Mouse (Mus musculus) neural tube, embryonic 10.5 days (tissue): Measurements from ENCODE around the gene Fam117a.
"Not testable (repeated sequence)": the region's sequence is repeated elsewhere in the genome, so short reads cannot be mapped to it uniquely, and the experiment has no call there.

Experiments
- DNase-seq: peaks from one replicate; pipeline ENCODE4 v3.0.0-alpha.2; 2017; ENCODE audit warnings: low spot score; ENCODE audit errors: extremely low spot score

Gene Fam117a

DNA sequence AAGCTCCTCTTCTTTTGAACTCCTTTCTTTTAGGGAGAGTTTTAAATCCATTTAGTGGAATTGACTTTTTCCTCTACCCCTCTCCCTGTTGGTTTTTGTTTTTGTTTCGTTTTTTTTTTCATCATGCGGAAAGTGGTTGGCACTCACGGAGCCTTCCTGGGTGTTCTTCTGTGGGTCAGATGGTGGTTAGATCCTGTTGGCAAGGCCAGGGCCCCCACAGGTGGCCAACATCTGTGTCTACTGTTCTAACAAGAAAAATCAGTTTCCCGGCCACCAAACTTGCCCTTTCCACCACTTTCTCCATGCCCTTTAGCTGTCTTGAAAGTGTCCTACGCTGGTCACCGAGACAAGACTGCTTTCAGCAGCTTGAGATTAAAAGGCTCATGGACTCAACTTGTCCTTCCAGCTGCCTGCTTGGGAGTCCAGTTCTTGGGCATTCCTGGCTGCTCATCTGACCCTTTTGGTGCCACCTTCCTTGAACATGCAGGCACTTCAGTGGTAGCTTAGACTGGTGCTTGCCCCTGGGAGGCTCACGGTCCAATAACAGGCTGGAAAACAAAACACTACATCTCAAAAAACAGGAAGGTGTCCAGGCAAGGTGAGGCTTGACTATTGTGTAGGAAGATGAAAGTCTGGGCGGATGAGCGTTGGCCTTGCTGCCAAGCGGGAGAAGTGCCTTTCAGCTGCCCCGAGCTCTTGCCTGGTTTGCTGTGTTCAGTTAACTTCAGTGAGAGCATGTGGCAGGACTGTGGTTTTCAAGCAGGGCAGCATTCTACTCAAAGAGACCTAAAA is 56.1 kb downstream of the Fam117a start:
- no peak for DNase-seq

DNA sequence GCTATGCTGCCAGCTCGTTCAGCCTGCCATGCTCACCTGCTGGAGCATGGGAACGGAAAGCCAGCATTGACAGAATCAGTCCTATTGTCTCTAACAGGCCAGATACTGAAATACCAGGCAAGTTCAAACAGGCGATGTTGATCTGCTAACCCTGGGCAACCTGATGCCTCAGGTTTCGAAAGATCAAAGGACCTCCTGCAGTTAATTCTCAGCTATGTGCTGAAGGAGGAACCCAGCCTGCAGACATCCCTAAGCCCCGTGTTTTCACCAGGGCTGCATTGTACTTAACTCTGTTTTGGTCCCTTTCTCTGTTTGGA is 56.6 kb downstream of the Fam117a start:
- DNase-seq, result no peak

DNA sequence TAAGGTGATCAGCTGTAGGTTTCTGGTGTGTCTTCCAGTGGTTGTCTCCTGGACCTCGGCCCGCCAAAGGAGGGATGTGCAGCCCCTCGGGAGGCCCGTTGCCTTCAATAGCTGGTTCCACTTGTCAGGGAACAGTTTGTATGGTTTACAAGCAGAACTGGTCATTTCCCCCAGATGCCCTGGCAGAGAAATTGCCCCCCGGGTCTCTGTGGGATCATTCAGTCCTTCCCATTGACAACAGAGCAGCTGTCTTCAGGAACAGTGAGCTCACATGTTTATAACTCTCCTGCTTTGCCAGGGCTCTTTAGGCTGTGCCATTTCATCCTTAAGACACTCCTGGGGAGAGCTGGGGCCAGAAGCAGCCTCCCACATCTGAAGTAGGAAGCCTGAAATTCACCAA is 57.3 kb downstream of the Fam117a start:
- no peak for DNase-seq

DNA sequence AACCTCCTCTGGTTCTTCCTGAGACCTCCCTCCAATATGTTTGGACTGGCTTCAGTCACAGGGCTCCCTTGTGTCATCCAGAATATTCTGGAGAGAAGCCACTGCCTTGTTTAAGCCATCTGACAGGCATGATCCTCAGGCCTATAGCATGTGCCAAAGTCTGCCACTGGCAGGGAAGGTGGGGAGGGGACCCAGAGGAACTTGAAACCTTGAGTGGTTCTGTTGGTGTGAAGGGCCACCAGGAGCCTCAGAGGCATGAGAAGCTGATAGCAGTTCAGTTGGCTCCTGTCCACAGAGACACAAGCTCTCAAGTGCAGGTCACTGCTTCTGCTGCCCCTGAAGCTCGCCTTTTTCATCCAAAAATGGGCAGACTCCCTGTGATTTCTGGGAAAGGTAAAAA is 59.7 kb downstream of the Fam117a start:
- no peak for DNase-seq

DNA sequence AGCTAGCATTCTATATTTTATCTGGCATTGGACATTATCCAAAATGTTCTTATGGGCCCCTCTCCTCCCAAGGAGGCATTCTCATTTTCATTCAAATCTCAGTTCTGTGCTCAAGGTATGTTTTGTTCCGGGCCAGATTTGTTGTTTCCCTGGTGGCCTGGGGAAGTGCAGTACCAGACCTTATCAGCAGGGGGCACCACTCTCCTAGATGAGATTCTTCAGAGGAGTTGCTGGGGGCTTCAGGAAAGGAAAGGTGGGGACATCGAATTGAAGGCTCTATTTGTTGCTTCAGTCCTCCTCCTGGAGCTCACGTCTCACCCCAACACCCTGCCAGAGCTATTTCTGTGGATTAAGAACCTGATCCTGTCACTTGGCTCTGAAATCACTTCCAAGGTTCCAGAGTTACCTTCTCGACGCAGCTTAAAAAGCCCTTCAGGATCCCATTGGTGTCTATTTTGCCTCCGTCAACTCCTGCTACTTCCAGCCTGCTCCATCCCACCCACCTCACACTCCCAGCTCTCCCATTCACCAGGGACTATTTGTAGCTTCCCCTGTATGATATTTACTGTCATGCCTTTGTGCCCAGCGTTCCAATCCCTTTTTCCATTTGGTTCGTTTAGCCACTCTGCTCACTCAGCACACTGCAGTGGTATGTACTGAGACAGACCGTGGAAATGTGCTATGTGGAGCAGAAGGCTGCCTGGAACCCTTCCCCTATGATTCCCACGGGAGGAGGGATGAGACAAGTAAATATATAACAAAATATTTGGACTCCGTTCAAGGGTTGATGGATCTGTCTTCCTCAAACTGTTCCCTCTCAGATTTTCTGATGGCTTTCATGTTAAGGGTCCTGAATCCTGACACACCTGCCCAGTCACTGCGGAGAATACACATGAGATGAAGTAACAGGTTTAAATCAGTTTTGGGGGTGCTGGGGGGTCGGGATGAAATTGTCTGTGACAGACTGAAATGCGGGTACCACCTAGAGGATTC is 61.3 kb downstream of the Fam117a start:
- peak; percentile 82 for DNase-seq

DNA sequence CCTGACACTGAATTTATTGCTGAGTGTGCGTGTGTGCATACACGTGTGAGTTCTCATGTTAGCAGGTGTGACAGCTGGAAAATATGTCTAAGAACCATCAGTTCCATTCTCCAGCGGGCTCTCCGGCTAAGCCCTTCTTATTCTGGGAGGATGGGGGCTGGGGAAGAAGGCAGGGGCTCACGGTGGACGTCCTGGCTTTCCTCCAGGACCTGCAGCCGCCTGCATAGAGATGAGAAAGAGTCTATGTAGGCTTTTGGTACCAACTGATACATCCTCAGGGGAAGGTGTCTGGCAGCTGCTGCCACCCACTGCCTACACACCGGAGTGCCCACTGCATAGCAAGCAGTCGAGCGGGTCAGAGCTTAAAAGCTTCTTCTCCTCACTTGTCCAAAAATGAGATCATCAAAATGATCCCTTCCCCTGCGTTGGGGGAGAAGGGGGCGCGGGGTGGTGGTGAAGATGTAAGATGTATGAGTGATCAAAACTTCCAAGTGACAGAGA is 62.8 kb downstream of the Fam117a start:
- DNase-seq, result no peak

DNA sequence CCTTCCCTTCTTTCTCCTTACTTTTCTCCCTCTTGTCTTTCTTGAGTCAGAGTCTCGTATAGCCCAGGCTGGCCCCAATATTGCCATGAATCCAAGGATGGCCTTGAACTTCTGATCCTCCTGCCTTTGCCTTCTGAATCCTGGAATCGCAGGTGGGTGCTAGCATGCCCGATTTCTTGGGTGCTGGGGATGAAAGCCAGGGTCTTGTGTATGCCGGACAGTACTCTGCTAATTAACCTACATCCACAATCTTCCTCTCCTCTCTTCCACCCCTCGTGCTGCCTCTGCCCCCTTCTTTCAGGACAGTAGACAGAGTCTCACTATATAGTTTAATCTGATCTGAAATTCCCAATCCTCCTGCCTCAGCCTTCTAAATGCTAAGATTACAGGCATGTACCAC is 64.8 kb downstream of the Fam117a start:
- DNase-seq, result no peak

DNA sequence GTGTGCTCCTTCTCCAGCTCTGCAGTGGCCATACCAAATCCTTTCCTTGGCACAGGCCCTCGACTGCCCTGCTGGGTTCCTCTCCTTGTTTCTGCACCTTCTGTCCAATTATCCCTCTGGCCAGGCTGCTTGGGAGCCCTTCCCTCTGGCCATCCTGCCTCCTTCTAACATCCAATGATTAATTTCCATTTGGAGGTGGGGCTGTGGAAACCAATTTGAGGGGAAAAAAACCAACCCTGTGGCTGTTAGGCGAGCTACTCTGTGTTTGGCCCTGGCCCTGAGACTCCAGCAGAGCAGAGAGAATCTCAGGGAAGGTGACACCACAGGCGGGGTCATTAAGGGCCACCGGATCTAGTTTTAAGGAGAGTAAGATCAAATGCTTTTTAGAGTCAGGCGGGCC is 65.4 kb downstream of the Fam117a start:
- DNase-seq, result no peak

DNA sequence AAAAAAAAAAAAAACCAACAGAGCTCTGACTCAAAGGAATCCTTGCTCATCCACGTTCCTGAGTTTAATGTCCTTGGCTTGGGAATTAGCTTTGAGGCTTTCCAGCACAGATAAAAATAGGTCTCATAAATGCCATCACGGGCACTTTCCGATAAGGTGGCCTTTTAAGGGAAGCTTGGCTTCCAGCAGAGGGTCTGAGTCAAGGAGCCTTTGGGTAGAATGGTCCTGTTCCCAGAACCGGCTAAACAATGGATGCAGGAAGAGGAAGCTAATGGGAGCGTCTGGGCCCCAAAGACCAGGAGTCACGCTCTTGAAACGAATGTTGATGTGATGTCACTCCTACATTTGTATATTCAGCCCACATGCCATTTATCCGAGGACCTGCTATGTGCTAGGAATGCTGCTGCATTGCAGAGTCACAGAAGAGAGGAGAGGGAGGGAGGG is 65.9 kb downstream of the Fam117a start:
- DNase-seq, result no peak

DNA sequence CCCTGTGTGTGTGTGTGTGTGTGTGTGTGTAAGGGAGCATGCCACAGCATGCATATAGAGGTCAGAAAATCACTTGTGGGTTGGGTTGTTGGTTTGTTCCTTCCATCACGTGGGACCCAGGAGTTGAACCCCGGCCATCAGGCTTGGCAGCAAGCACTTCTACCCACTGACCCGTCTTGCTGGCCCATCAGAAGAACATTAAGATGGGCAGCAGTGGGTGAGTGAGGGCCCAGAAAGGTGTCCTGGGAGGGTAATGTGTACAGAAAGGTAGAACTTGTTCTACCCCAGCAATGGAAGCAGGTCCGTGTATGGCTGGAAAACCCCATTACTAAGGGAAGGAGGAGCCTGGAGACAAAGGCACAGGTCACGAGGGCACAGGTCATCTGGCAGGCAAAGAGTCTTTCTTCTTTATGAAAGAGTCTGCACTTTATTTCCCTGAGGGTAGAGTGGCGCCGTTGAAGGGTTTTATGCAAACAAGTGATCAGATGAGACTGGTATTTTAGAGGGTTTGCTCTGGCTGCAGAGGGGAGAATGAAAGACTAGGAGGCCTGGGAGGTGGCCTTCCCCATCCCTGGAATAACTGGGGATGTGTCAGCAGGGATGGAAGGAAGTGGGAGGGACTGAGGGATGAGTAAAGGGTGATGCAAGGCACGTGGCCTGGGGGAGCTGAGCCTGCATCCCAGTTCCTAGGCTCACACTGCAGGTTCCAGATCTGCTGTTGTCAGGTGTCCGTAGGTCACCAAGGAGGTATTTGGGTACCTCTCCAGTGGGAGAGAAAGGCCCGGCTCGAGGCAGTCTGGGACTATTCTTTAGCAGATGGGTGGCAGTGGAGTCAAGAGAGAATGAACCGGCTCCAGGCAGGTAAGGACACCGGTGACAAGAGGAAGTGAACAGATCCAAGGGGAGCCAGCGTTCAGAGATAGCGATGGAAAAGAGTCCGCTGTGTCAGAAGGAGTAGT is 66.8 kb downstream of the Fam117a start:
- no peak for DNase-seq

DNA sequence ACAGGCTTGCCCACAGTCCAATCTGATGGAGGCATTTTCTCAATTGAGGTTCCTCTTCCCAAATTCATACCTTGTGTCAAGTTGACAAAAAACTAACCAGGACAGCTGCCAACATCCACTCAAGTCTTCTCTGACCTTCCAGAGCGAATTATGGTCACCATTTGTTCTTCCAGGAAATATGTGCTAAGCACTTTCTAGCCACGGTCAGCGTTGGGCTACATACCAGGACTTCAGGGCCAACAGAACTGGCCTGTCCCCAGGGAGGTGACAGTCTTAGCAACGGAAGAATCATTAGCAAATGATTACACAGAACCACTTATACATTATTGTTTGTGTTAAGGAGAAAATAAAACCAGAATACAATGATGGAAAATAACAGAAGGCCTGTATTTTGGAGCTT is 69.0 kb downstream of the Fam117a start:
- no peak for DNase-seq

DNA sequence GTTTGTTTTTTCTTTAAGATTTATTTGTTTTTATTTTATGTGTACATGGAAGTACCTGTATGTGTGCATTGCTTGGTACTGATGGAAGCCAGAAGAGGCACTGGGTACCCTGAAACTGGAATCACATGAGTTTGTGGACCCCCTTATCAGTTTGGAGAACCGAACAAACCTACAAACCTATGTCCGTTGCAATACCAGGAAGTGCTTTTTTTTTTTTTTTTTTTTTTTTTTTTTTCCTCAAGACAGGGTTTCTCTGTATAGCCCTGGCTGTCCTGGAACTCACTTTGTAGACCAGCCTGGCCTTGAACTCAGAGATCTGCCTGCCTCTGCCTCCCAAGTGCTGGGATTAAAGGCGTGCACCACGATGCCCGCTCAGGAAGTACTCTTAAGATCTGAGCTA is 69.6 kb downstream of the Fam117a start:
- not testable (repeated sequence) for DNase-seq

DNA sequence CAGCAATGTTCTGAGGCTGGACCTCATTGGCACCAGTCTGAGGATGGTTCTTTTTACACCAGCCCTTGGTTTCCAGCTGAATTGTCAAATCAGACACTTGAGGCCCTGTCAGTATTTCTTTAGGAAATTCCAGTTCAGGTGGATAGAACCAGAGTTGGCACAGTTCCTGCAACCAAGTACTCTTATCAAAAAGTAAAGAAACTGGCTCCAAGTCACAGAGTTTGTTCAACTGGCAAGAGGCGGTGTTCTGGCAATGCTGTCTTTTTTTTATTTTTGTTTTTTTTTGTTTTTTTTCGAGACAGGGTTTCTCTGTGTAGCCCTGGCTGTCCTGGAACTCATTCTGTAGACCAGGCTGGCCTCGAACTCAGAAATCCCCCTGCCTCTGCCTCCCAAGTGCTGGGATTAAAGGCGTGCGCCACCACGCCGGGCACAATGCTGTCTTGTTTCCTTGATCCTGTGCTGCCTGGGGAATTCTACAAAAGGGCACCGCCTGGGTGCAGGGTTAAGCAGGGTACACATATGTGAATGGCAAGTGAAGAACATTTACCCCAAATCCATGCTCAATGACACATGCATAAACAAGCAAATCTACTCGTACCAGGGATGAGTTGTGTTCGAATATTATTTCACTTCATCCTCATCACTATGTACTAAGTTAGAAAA is 72.8 kb downstream of the Fam117a start:
- DNase-seq, result no peak

DNA sequence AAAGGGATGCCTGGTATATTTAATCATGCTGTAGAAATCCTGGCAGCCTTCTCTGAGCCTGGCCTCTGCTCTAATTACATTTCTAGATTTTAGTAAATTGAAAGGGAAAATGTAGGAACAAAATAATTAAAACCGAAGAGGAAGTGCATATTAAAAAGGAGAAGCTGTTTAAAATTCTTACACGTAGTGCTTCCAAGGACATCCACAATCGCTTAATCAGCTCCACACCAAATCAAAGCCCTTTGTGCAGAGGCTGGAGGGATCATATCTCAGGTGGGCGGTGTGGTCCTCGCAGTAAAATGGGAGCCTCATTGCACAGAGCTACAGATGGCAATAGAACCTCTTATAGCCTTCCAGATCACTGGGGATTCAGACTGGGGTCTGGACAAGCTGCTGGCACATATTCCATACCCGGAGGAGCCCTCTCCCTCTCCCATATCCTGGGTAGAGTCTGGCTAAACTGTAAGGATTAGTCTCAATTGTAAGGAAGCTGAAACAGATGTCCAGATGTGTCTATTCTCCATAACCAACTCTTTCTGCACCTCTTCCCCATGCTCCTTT is 74.7 kb downstream of the Fam117a start:
- no peak for DNase-seq

DNA sequence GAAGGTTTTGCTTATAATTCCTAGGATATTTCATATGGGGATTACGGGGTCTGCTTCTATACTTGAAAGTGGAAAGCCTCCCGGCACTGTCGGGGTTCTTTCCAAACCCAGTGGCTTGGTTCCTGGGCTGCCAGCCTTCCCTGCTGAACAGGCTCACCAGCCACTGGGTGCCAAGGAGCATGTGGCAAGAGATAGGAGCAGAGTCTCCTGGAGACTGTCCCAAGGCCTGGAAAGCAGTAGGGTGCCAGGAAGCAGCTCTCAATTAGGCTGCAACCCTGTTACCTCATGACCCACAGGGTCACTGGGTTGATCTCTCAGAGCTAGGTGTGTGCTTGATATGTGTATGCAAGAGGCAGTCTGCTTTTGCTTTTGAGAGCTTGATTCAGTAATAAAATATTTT is 75.8 kb downstream of the Fam117a start:
- no peak for DNase-seq

DNA sequence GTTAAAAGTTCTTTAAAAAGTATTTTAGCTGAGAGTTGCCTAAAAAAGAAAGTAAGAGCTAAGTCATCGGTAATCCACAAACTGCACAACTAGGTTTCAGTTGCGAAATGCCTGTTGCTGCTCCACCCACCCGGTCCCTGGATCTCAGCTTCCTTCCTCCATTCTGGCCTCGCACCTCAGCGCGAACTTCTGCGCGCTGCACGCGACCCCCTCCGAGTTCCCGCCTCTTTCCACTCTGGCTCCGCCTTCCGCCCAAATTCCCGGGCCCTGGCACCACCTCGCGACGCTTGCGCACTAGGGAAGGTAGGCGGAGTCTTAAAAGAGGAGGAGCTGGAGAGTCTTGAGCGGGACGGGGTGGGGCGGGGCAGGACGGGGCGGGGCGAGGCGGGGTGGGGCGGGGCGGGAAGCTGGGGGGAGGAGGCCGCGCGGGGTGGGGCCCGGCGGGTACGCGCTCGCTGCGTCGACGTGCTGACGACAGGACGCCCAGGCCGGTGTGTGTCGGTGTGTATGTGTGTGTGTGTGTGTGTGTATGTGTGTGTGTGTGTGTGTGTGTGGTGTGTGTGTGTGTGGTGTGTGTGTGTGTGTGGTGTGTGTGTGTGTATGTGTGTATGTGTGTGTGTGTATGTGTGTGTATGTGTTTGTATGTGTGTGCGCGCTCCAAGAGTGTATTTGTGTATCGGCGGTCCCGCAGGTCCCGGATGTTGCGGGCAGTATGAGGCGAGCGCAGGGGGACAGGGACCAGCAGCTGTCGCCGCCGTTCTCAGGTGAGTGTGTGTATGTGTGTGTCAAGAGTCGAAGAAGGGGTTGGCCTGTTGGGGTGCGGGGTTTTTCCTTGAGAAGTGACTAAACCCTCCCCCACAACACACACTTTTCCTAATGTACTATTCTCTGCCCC is 77.1 kb downstream of the Fam117a start, which contains the start of gene Spop:
TSS of gene Spop (plus strand) at position 440 of the 895 bp plus-strand sequence.
- peak; percentile 91 for DNase-seq

DNA sequence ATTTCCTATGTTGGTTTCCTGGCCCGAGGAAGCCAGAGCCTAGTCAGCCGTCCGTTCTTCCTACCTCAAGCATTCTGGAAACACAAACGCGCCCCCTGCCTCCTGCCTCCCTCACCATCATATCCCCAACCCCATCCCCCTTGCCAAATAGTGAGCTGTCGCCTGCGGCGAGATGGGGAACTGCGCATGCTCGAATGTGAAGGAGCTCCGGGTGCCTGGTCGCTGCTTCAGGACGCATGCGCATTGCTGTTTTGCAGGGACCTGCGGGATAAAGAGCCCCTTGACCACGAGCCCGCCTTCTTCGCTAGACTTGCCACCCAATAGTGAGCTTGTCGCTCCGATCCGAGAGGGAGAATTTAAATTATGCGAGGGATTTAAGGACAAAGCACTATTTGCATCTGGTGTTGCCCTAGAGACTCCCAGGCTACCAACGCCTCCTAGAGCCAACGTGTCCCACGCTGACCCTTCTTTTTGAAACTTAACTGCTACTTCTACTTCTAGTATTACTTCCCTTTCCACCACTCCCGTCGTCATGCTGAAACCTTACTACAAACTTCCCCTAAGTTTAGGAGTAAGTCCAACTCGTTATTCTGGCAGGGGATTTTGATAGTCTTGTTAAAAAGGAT is 77.8 kb downstream of the Fam117a start:
- peak; percentile 99 for DNase-seq

DNA sequence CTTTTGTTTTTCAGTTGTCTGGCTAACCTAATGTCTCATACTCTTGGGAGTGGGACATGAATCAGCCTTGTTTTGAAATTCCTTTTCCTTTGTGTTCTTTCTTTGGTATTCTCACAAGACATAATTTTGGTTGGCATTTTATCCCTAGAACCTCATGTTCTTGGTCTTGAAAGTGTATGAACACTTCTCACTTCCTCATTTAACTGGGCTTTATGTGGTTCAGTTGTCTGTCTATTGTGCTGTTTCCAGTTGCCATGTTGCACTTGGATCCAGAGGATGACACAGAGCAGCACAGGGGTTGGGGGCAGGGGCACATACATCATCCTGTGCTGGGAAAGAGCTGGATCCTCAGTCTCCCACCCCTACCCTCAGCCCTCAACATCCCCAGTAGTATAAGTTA is 79.1 kb downstream of the Fam117a start:
- no peak for DNase-seq

DNA sequence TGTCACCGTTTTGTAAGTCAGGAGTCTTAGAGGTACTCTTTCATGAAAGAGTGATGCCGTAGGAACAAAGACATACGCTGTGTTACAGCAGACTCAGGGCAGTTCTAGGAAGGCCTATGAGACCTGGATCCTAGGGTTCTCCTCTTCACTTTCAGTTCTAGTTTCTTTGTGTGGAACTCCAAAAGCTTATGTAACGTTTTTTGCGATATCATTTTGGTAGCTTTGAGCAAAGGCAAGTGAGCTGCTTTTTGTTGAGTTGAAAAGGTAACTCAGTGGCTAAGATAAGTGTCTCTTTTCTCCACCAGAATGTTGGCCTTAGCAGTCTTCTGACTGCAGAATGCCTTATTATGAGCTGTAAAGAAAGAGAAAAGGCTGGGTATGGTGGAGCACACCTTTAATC is 80.5 kb downstream of the Fam117a start:
- DNase-seq, result no peak
